Mouse (Mus musculus) heart, postnatal 10 days (tissue): ENCODE measurements around the gene B430305J03Rik. TPM values are rescaled to one million over a fixed set of nuclear protein-coding genes. Genes with fewer than 3 reads are reported as not detected.

Experiments used
- DNase-seq, 2 experiments: peaks; one replicate each; pipeline ENCODE4 v3.0.0; 2021
- intact Hi-C: fragments of 180-260 bp; cut with DNase I; formaldehyde crosslinking; loops from one replicate; pipeline ENCODE4 v1.15.1; 2025
- total RNA-seq, 2 experiments: library from RNA; stranded (reverse); gene quantifications; 2 replicates each; pipeline ENCODE4 v1.2.3; 2021

Gene B430305J03Rik
- total RNA-seq, result under 1 TPM; 0.12 to 0.17 TPM

- DNase-seq, result peak; percentile 44 to 48
- intact Hi-C loops, result no loop called here
Measured at GRCm38 (mm10) chr3:61365779-61366373, at the start of gene B430305J03Rik. Gene B430305J03Rik (minus strand): TSS chr3:61365951.

DNA sequence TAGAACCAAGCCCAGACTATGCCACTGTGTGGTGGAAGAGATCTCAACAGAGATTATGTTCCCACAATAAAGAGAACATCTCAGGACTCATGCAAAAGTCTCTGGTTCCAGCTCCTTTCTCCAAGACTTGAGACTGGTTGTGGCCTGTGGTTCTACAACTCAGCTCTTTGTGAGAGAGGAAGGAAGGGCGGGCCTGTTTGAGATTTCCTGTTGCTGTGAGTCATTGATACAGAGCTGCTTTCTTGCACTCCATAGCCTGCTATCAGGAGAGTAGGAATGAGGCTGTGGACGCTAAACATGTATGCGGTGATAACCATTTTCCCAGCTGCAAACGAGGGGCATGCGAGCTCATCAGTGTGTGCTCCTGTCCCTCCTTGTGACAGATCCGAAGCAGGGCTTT is 43.9 kb upstream of the B430305J03Rik start:
- intact Hi-C loops, result no loop called here
- DNase-seq, result peak; percentile 21 to 40

GRCm38 (mm10) chr3:61406921-61407320 is 41.2 kb upstream of the B430305J03Rik start:
- no peak for DNase-seq
- intact Hi-C loops, result no loop called here

GRCm38 (mm10) chr3:61400823-61401387 is 35.2 kb upstream of the B430305J03Rik start:
- intact Hi-C loops, result no loop called here
- no peak for DNase-seq

DNA sequence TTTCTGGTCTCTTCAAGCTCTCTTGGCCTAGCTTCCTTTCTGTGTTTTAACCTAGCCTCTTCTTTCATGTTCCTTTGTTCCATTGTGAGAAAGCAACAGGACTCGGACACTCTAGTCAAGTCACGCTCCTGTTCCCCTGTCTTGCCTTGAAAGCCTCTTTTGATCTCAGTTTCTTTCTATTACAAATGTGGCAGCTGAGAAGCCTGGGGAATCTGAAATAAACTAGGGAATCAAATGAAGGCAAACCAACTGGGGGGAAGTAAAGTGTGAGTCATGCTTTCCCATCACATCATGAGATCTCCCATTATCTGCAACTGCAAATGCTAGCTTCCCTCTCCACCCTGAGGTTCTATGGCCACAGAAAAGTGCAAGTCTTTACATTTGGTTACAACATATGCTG is 31.0 kb upstream of the B430305J03Rik start:
- DNase-seq, result no peak
- intact Hi-C loops, result no loop called here

- intact Hi-C loops, result no loop called here
- no peak for DNase-seq
Measured at GRCm38 (mm10) chr3:61395382-61395781, 29.6 kb upstream of the B430305J03Rik start.

- DNase-seq, result no peak
- intact Hi-C loops, result no loop called here
Measured at GRCm38 (mm10) chr3:61393520-61393919, 27.8 kb upstream of the B430305J03Rik start.

- no peak for DNase-seq
- intact Hi-C loops, result no loop called here
Measured at GRCm38 (mm10) chr3:61392881-61393280, 27.1 kb upstream of the B430305J03Rik start.

GRCm38 (mm10) chr3:61391564-61391963 is 25.8 kb upstream of the B430305J03Rik start:
- no peak for DNase-seq
- intact Hi-C loops, result no loop called here

GRCm38 (mm10) chr3:61386368-61386767 is 20.6 kb upstream of the B430305J03Rik start:
- no peak for DNase-seq
- intact Hi-C loops, result no loop called here

- DNase-seq, result no peak
- intact Hi-C loops, result no loop called here
Measured at GRCm38 (mm10) chr3:61376001-61376400, 10.2 kb upstream of the B430305J03Rik start.

- DNase-seq, result no peak
- intact Hi-C loops, result no loop called here
Measured at GRCm38 (mm10) chr3:61368446-61368845, 2.7 kb upstream of the B430305J03Rik start.

DNA sequence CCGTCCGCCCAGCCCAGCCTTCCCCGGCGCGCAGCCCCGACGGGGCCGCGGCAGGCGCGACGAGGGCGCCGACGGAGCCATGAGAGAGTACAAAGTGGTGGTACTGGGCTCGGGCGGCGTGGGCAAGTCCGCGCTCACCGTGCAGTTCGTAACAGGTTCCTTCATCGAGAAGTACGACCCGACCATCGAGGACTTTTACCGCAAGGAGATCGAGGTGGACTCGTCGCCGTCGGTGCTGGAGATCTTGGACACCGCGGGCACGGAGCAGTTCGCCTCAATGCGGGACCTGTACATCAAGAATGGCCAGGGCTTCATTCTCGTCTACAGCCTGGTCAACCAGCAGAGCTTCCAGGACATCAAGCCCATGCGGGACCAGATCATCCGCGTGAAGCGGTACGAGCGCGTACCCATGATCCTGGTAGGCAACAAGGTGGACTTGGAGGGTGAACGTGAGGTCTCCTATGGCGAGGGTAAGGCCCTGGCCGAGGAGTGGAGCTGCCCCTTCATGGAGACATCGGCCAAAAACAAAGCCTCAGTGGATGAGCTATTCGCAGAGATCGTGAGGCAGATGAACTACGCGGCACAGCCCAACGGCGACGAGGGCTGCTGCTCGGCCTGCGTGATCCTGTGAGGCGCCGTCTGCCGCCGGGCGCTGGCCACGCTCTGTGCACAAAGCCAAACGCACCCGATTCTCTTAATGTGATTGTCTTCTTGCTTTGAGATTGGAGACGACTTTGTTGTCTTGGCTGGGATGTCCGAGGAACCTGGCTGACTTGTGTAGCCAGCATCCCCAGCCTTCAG is 573 bp downstream of the B430305J03Rik start:
- DNase-seq, result peak; percentile 56 to 60
- intact Hi-C loops, result loop anchor here (5.0 kb wide), 1 partner anchor 98 kb away; no protein-coding TSS in a partner anchor

DNA sequence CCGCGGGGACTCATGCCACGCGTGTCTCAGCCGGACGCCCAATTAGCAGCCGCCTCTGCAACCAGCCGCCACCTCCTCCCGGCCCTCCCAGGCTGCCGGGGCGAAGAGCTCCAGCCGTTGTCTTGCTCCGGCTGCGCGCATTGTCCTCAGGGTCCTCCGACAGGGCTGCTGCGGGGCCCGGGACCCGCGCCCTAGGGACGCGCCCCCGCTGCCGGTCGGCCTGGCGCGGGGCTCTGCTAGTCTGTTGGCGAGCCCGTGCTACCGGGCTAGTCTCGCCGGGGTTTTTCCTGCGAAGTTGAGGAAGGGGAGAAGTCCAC is 1.1 kb downstream of the B430305J03Rik start:
- intact Hi-C loops, result loop anchor here (5.0 kb wide), 1 partner anchor 97 kb away; no protein-coding TSS in a partner anchor
- no peak for DNase-seq

DNA sequence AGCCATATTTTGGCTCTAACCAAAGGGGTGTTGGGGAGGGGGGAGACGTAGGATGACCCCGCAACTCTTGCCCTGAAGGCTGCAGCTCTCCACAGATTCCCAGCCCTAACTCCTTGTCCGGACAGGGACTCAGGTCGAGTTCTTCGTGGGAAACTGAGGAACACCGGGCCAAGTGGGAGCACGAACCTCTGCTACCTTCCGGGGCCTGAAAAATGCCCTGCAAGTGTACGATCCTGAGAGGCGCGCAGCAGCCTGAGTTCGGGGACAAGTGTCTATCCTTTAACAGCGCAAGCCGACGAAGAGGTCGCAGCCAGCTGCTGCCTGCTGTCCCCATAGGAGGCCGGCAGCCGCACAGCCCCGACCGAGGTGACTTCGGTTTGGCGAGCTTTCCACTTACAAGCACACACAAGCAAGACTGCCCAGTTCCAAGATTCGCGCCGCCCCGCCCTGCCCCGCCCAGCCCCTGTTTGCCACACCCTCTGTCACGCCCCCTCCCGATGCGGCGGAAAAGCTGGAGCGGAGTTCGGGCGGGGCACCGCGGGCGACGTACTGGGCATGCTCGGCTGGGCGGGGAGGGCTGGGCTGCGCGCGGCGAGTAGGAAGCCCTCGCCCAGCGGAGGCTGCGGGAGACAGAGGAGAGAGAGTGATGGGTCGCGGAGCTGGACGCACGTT is 1.6 kb downstream of the B430305J03Rik start:
- intact Hi-C loops, result loop anchor here (5.0 kb wide), 1 partner anchor 97 kb away; no protein-coding TSS in a partner anchor
- peak; percentile 96 for DNase-seq

GRCm38 (mm10) chr3:61363161-61363988 is 2.4 kb downstream of the B430305J03Rik start:
- peak; percentile 95 to 96 for DNase-seq
- intact Hi-C loops, result loop anchor here (5.0 kb wide), 1 partner anchor 96 kb away; no protein-coding TSS in a partner anchor

DNA sequence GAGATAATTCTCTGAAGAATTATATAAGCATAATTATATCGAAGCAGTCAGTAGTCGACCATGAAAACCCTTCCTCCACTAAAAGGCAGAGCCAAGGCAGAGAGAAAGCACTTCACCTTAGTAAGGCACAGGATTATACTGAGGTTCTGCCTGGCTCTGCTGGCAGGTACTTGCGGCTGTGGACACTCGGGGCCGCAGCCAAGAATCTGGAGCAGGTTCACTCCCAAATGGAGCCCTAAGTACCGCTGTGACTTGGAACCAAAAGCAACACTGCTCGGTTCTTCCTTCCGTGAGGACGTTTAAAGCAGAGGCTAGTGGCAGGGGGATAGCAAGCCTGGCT is 3.0 kb downstream of the B430305J03Rik start:
- DNase-seq, result no peak
- intact Hi-C loops, result loop anchor here (5.0 kb wide), 1 partner anchor 95 kb away; no protein-coding TSS in a partner anchor

DNA sequence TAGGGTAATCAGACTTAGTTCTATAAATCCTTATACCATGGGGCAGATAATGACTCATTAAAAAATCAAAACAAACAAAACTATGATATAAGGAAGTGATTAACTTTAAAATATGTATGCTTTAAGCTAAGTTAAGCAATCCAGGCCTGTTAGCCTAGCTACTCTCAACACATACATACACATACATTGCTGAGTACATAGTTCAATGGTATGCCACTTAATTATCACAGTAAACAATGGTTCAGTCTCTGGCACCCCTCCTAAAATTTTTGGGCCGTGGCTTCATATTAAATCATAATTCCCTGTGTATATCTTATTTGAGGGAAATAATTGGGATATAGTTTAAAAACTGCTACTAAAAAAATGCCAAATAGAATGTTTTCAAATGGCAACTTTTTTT is 4.4 kb downstream of the B430305J03Rik start, which contains the start of gene Rap2b:
Rap2b (plus strand) TSS at position 301 of the 400 bp plus-strand sequence.
- no peak for DNase-seq
- intact Hi-C loops, result loop anchor here (5.0 kb wide), 1 partner anchor 94 kb away; no protein-coding TSS in a partner anchor

- intact Hi-C loops, result no loop called here
- DNase-seq, result no peak
Measured at GRCm38 (mm10) chr3:61358756-61359293, 6.9 kb downstream of the B430305J03Rik start.

GRCm38 (mm10) chr3:61358107-61358506 is 7.6 kb downstream of the B430305J03Rik start:
- DNase-seq, result peak; percentile 33 to 55

More at GRCm38 (mm10) chr3:61358107-61358506, 7.6 kb downstream of the B430305J03Rik start:
- intact Hi-C loops, result no loop called here
